Mouse (Mus musculus): ENCODE measurements around the gene Spint2.

The Spint2 gene

GRCm38 (mm10) chr7:29279261-29279660, 2.5 kb downstream of the Spint2 start:
- no peak for DNase-seq

- no peak for DNase-seq
Measured at GRCm38 (mm10) chr7:29277510-29277909, 4.2 kb downstream of the Spint2 start.

GRCm38 (mm10) chr7:29276715-29277114, 5.0 kb downstream of the Spint2 start:
- no peak for DNase-seq

GRCm38 (mm10) chr7:29271687-29272465, 9.8 kb downstream of the Spint2 start:
- DNase-seq, result no peak

- DNase-seq, result no peak
Measured at GRCm38 (mm10) chr7:29270445-29270844, 11.3 kb downstream of the Spint2 start.

GRCm38 (mm10) chr7:29266931-29267330, 14.8 kb downstream of the Spint2 start:
- no peak for DNase-seq

GRCm38 (mm10) chr7:29265636-29266035, 16.1 kb downstream of the Spint2 start:
- DNase-seq, result no peak

- DNase-seq, result no peak
Measured at GRCm38 (mm10) chr7:29263831-29264230, 17.9 kb downstream of the Spint2 start.

- DNase-seq, result no peak
Measured at GRCm38 (mm10) chr7:29262151-29262550, 19.6 kb downstream of the Spint2 start.

- no peak for DNase-seq
Measured at GRCm38 (mm10) chr7:29259781-29260730, 21.7 kb downstream of the Spint2 start.

GRCm38 (mm10) chr7:29257368-29257767, 24.3 kb downstream of the Spint2 start:
- no peak for DNase-seq

GRCm38 (mm10) chr7:29255875-29256274, 25.8 kb downstream of the Spint2 start:
- DNase-seq, result no peak

- no peak for DNase-seq
Measured at GRCm38 (mm10) chr7:29253842-29254241, 27.9 kb downstream of the Spint2 start.

GRCm38 (mm10) chr7:29251166-29251565, 30.5 kb downstream of the Spint2 start:
- no peak for DNase-seq

- DNase-seq, result no peak
Measured at GRCm38 (mm10) chr7:29248261-29248841, 33.4 kb downstream of the Spint2 start, which contains the start of gene 2200002D01Rik. 2200002D01Rik (minus strand) TSS chr7:29248466.

- DNase-seq, result no peak
Measured at GRCm38 (mm10) chr7:29247706-29248105, 34.0 kb downstream of the Spint2 start.

- peak; percentile 68 for DNase-seq
Measured at GRCm38 (mm10) chr7:29247314-29247700, 34.4 kb downstream of the Spint2 start.

- DNase-seq, result no peak
Measured at GRCm38 (mm10) chr7:29246619-29247313, 34.9 kb downstream of the Spint2 start.

- DNase-seq, result no peak
Measured at GRCm38 (mm10) chr7:29246015-29246414, 35.7 kb downstream of the Spint2 start.

GRCm38 (mm10) chr7:29244732-29245416, 36.8 kb downstream of the Spint2 start:
- no peak for DNase-seq

GRCm38 (mm10) chr7:29238019-29238967, 43.4 kb downstream of the Spint2 start, which contains the start of gene Yif1b:
Yif1b (plus strand) TSS chr7:29238329.
- DNase-seq, result peak; percentile 97
